Mouse (Mus musculus): Measurements from ENCODE around the gene Gm12169.
"Not testable (repeated sequence)": the region's sequence is repeated elsewhere in the genome, so short reads cannot be mapped to it uniquely, and the experiment has no call there.

The Gm12169 gene

GRCm38 (mm10) chr11:46523912-46524311 lies at the start of gene Gm12169:
Gm12169 (plus strand) TSS chr11:46524212.
- DNase-seq (ENCODE audit: low spot score in 2 of 2): no peak

- DNase-seq (ENCODE audit: low spot score in 2 of 2): no peak
Observed at GRCm38 (mm10) chr11:46474220-46474619, 49.8 kb upstream of the Gm12169 start.

- no peak for DNase-seq (ENCODE audit: low spot score in 2 of 2)
Observed at GRCm38 (mm10) chr11:46479311-46479710, 44.7 kb upstream of the Gm12169 start.

- DNase-seq (ENCODE audit: low spot score in 2 of 2): peak; percentile 6 to 33
Observed at GRCm38 (mm10) chr11:46480517-46480916, 43.5 kb upstream of the Gm12169 start.

GRCm38 (mm10) chr11:46488231-46488630 lies 35.8 kb upstream of the Gm12169 start:
- DNase-seq (ENCODE audit: low spot score in 2 of 2): peak in 1 of 2 experiments; percentile 3

- no peak for DNase-seq (ENCODE audit: low spot score in 2 of 2)
Observed at GRCm38 (mm10) chr11:46488650-46489049, 35.4 kb upstream of the Gm12169 start.

- DNase-seq (ENCODE audit: low spot score in 2 of 2): no peak
Observed at GRCm38 (mm10) chr11:46507146-46507545, 16.9 kb upstream of the Gm12169 start.

GRCm38 (mm10) chr11:46509900-46510299 lies 14.1 kb upstream of the Gm12169 start:
- DNase-seq (ENCODE audit: low spot score in 2 of 2): no peak

GRCm38 (mm10) chr11:46521341-46521740 lies 2.7 kb upstream of the Gm12169 start:
- DNase-seq (ENCODE audit: low spot score in 2 of 2): not testable (repeated sequence)

GRCm38 (mm10) chr11:46522719-46523118 lies 1.3 kb upstream of the Gm12169 start:
- no peak for DNase-seq (ENCODE audit: low spot score in 2 of 2)

GRCm38 (mm10) chr11:46530149-46530548 lies 6.1 kb downstream of the Gm12169 start:
- no peak for DNase-seq (ENCODE audit: low spot score in 2 of 2)

- DNase-seq (ENCODE audit: low spot score in 2 of 2): no peak
Observed at GRCm38 (mm10) chr11:46536978-46537377, 13.0 kb downstream of the Gm12169 start.

- no peak for DNase-seq (ENCODE audit: low spot score in 2 of 2)
Observed at GRCm38 (mm10) chr11:46543530-46543929, 19.5 kb downstream of the Gm12169 start.

GRCm38 (mm10) chr11:46549721-46550120 lies 25.7 kb downstream of the Gm12169 start:
- no peak for DNase-seq (ENCODE audit: low spot score in 2 of 2)

- DNase-seq (ENCODE audit: low spot score in 2 of 2): no peak
Observed at GRCm38 (mm10) chr11:46552741-46553140, 28.7 kb downstream of the Gm12169 start.

- no peak for DNase-seq (ENCODE audit: low spot score in 2 of 2)
Observed at GRCm38 (mm10) chr11:46561096-46561495, 37.1 kb downstream of the Gm12169 start.

- peak; percentile 8 to 23 for DNase-seq (ENCODE audit: low spot score in 2 of 2)
Observed at GRCm38 (mm10) chr11:46564671-46565070, 40.7 kb downstream of the Gm12169 start.

- DNase-seq (ENCODE audit: low spot score in 2 of 2): no peak
Observed at GRCm38 (mm10) chr11:46565967-46566366, 42.0 kb downstream of the Gm12169 start.

GRCm38 (mm10) chr11:46569107-46569506 lies 45.1 kb downstream of the Gm12169 start:
- DNase-seq (ENCODE audit: low spot score in 2 of 2): no peak

- no peak for DNase-seq (ENCODE audit: low spot score in 2 of 2)
Observed at GRCm38 (mm10) chr11:46571327-46571726, 47.3 kb downstream of the Gm12169 start, which contains the start of gene BC053393. BC053393 (plus strand) TSS chr11:46571536.

- DNase-seq (ENCODE audit: low spot score in 2 of 2): no peak
Observed at GRCm38 (mm10) chr11:46578771-46579281, 54.8 kb downstream of the Gm12169 start.

GRCm38 (mm10) chr11:46580428-46580827 lies 56.4 kb downstream of the Gm12169 start:
- no peak for DNase-seq (ENCODE audit: low spot score in 2 of 2)

- no peak for DNase-seq (ENCODE audit: low spot score in 2 of 2)
Observed at GRCm38 (mm10) chr11:46582741-46583140, 58.7 kb downstream of the Gm12169 start.
